Mouse (Mus musculus) kidney, embryonic 15.5 days (tissue): ENCODE results near the gene Extl1. TPM values are rescaled to one million over a fixed set of nuclear protein-coding genes. Genes with fewer than 3 reads are reported as not detected.

Experiments
- ATAC-seq: fragments of 200-750 bp; cut with Nextera tagmentation; replicated peaks from 2 replicates; pipeline ENCODE4 v1.8.0; 2017; ENCODE audit warnings: moderate TSS enrichment; ENCODE audit not compliant: low FRiP score
- H3K27ac ChIP-seq: fragments of 300-500 bp; sonication (generic); 2 replicates; pipeline ENCODE4 v1.5.1; 2015; ENCODE audit warnings: mild to moderate bottlenecking, inconsistent platforms
- H3K27me3 ChIP-seq: fragments of 300-500 bp; sonication (generic); 2 replicates; pipeline ENCODE4 v1.6.1; 2015; ENCODE audit warnings: inconsistent platforms
- H3K36me3 ChIP-seq: fragments of 300-500 bp; sonication (generic); 2 replicates; pipeline ENCODE4 v1.6.1; 2015; ENCODE audit warnings: inconsistent platforms
- H3K4me1 ChIP-seq: fragments of 300-500 bp; sonication (generic); 2 replicates; pipeline ENCODE4 v1.6.1; 2015; ENCODE audit warnings: inconsistent platforms
- H3K4me2 ChIP-seq: fragments of 300-500 bp; sonication (generic); 2 replicates; pipeline ENCODE4 v1.6.1; 2015; ENCODE audit warnings: moderate library complexity, mild to moderate bottlenecking, inconsistent platforms
- H3K4me3 ChIP-seq: fragments of 300-500 bp; sonication (generic); replicated peaks from 2 replicates; pipeline ENCODE4 v1.5.1; 2015; ENCODE audit warnings: mild to moderate bottlenecking, inconsistent platforms
- H3K9ac ChIP-seq: fragments of 300-500 bp; sonication (generic); 2 replicates; pipeline ENCODE4 v1.6.1; 2015; ENCODE audit warnings: mild to moderate bottlenecking, inconsistent platforms
- H3K9me3 ChIP-seq: fragments of 300-500 bp; sonication (generic); replicated peaks from 2 replicates; pipeline ENCODE4 v1.6.1; 2016; ENCODE audit warnings: inconsistent platforms
- WGBS: fragments of 180-500 bp; shearing (Covaris S2); methylation state at CpG from one replicate; pipeline ENCODE4 v1.1.7; 2015; ENCODE audit warnings: mixed read lengths; 5-methylcytosine and 5-hydroxymethylcytosine counted together
- polyA plus RNA-seq: library from polyadenylated mRNA; unstranded; fragments of >200 nt; fragmentation: Nextera tagmentation; extraction: Ambion mirVana; gene quantifications from 2 replicates; pipeline ENCODE4 v1.2.1, GENCODE M21; 2015

Extl1 gene
- polyA plus RNA-seq, 1 experiment from 2014 or later: 0.53 TPM

- ATAC-seq: no peak
- 83% methylated on average over 6 of the region's 6 CpGs for WGBS
- Histone ChIP-seq H3K9ac (no peak overlapping the region), H3K27me3 (peaks cover 10% of the 10 kb centered on the region), H3K4me3 (no peak overlapping the region), H3K4me2 (no peak overlapping the region), H3K36me3 (no peaks in the 10 kb centered on the region), H3K4me1 (peaks cover 46% of the 10 kb centered on the region), H3K27ac (no peak overlapping the region), H3K9me3 (no peaks in the 10 kb centered on the region)
These were observed 24.0 kb downstream of the Extl1 start for GRCm38 (mm10) chr4:134359649-134360048.

- no peaks in the 10 kb centered on the region for H3K36me3 ChIP-seq
- 47% methylated on average over 17 of the region's 17 CpGs for WGBS
- H3K9ac ChIP-seq: no peak overlapping the region
- ATAC-seq: no peak
- no peak overlapping the region for H3K4me3 ChIP-seq
- H3K27me3 ChIP-seq: peaks cover 10% of the 10 kb centered on the region
- peaks cover 55% of the 10 kb centered on the region for H3K4me1 ChIP-seq
- peak overlapping the region; percentile 42 for H3K4me2 ChIP-seq
- H3K27ac ChIP-seq: 0 out of 2 replicates have a peak overlapping the region, but pooled peaks have one; percentile 14
- no peaks in the 10 kb centered on the region for H3K9me3 ChIP-seq
These were observed 26.2 kb downstream of the Extl1 start for GRCm38 (mm10) chr4:134357461-134357771.

GRCm38 (mm10) chr4:134356591-134357460 is 26.8 kb downstream of the Extl1 start:
- H3K36me3 ChIP-seq: no peaks in the 10 kb centered on the region
- peaks cover 10% of the 10 kb centered on the region for H3K27me3 ChIP-seq
- ATAC-seq: peak; percentile 16; the same call in 1 of the 2 replicates
- peak overlapping the region; percentile 42 for H3K4me2 ChIP-seq
- WGBS: 19% methylated on average over 22 of the region's 22 CpGs
- H3K4me1 ChIP-seq: peaks cover 57% of the 10 kb centered on the region
- H3K9ac ChIP-seq: no peak overlapping the region
- no peak overlapping the region for H3K4me3 ChIP-seq
- no peaks in the 10 kb centered on the region for H3K9me3 ChIP-seq
- H3K27ac ChIP-seq: peak overlapping the region; percentile 37; the same call in 1 of the 2 replicates

- Histone ChIP-seq H3K9ac (no peak overlapping the region), H3K36me3 (no peaks in the 10 kb centered on the region), H3K27ac (peak overlapping the region; percentile 37), H3K27me3 (peaks cover 10% of the 10 kb centered on the region), H3K4me3 (no peak overlapping the region), H3K4me1 (peaks cover 59% of the 10 kb centered on the region), H3K4me2 (no peak overlapping the region), H3K9me3 (no peaks in the 10 kb centered on the region)
- WGBS: 24% methylated on average over 16 of the region's 16 CpGs
- peak; percentile 33 for ATAC-seq
These were observed 27.7 kb downstream of the Extl1 start for GRCm38 (mm10) chr4:134355841-134356452.

- Histone ChIP-seq H3K36me3 (no peaks in the 10 kb centered on the region), H3K9me3 (no peaks in the 10 kb centered on the region), H3K4me2 (no peak overlapping the region), H3K4me1 (peaks cover 56% of the 10 kb centered on the region), H3K27ac (no peak overlapping the region), H3K27me3 (peaks cover 10% of the 10 kb centered on the region), H3K9ac (no peak overlapping the region), H3K4me3 (no peak overlapping the region)
- ATAC-seq: no peak
- 51% methylated on average over 5 of the region's 5 CpGs for WGBS
These were observed 29.9 kb downstream of the Extl1 start for GRCm38 (mm10) chr4:134353527-134354409.

GRCm38 (mm10) chr4:134352929-134353328 is 30.7 kb downstream of the Extl1 start:
- WGBS: 43% methylated on average over 7 of the region's 7 CpGs
- no peak overlapping the region for H3K27ac ChIP-seq
- peaks cover 56% of the 10 kb centered on the region for H3K4me1 ChIP-seq
- H3K4me3 ChIP-seq: no peak overlapping the region
- H3K4me2 ChIP-seq: no peak overlapping the region
- H3K27me3 ChIP-seq: peaks cover 9% of the 10 kb centered on the region
- no peak for ATAC-seq
- H3K9ac ChIP-seq: no peak overlapping the region
- H3K9me3 ChIP-seq: no peaks in the 10 kb centered on the region
- H3K36me3 ChIP-seq: no peaks in the 10 kb centered on the region

- Histone ChIP-seq H3K36me3 (no peaks in the 10 kb centered on the region), H3K4me2 (no peak overlapping the region), H3K27me3 (peaks cover 2% of the 10 kb centered on the region), H3K27ac (0 out of 2 replicates have a peak overlapping the region, but pooled peaks have one; percentile 18), H3K4me1 (peaks cover 50% of the 10 kb centered on the region), H3K9ac (no peak overlapping the region), H3K4me3 (no peak overlapping the region), H3K9me3 (no peaks in the 10 kb centered on the region)
- ATAC-seq: no peak
- WGBS: 74% methylated on average over 12 of the region's 12 CpGs
These were observed 31.4 kb downstream of the Extl1 start for GRCm38 (mm10) chr4:134352261-134352707.

GRCm38 (mm10) chr4:134351329-134352260 is 32.1 kb downstream of the Extl1 start:
- ATAC-seq: no peak
- no peak overlapping the region for H3K9ac ChIP-seq
- H3K27ac ChIP-seq: 0 out of 2 replicates have a peak overlapping the region, but pooled peaks have one; percentile 18
- H3K9me3 ChIP-seq: no peaks in the 10 kb centered on the region
- H3K4me2 ChIP-seq: no peak overlapping the region
- 33% methylated on average over 18 of the region's 18 CpGs for WGBS
- no peaks in the 10 kb centered on the region for H3K36me3 ChIP-seq
- peaks cover 43% of the 10 kb centered on the region for H3K4me1 ChIP-seq
- no peak overlapping the region for H3K4me3 ChIP-seq
- peaks cover 3% of the 10 kb centered on the region; the same call in 1 of the 2 replicates for H3K27me3 ChIP-seq

- ATAC-seq: no peak
- WGBS: 83% methylated on average over 6 of the region's 6 CpGs
These were observed 33.0 kb downstream of the Extl1 start for GRCm38 (mm10) chr4:134350641-134351040.

GRCm38 (mm10) chr4:134349829-134350228 is 33.8 kb downstream of the Extl1 start:
- peaks cover 30% of the 10 kb centered on the region for H3K4me1 ChIP-seq
- no peak overlapping the region for H3K9ac ChIP-seq
- ATAC-seq: no peak
- no peak overlapping the region for H3K4me3 ChIP-seq
- no peaks in the 10 kb centered on the region for H3K9me3 ChIP-seq
- H3K36me3 ChIP-seq: no peaks in the 10 kb centered on the region
- WGBS: 89% methylated on average over 7 of the region's 7 CpGs
- peaks cover 16% of the 10 kb centered on the region for H3K27me3 ChIP-seq
- no peak overlapping the region for H3K27ac ChIP-seq
- H3K4me2 ChIP-seq: no peak overlapping the region

More at GRCm38 (mm10) chr4:134350641-134351040, 33.0 kb downstream of the Extl1 start:
- Histone ChIP-seq H3K4me3 (no peak overlapping the region), H3K9ac (no peak overlapping the region), H3K27me3 (peaks cover 9% of the 10 kb centered on the region), H3K27ac (no peak overlapping the region), H3K9me3 (no peaks in the 10 kb centered on the region), H3K36me3 (no peaks in the 10 kb centered on the region), H3K4me2 (no peak overlapping the region), H3K4me1 (peaks cover 34% of the 10 kb centered on the region)

- ATAC-seq: no peak
These were observed 35.1 kb downstream of the Extl1 start for GRCm38 (mm10) chr4:134348545-134348944.

More at GRCm38 (mm10) chr4:134348545-134348944, 35.1 kb downstream of the Extl1 start:
- WGBS: 74% methylated on average over 5 of the region's 5 CpGs
- H3K27me3 ChIP-seq: peaks cover 29% of the 10 kb centered on the region
- no peaks in the 10 kb centered on the region for H3K36me3 ChIP-seq
- no peak overlapping the region for H3K9ac ChIP-seq
- no peak overlapping the region for H3K27ac ChIP-seq
- no peaks in the 10 kb centered on the region for H3K9me3 ChIP-seq
- H3K4me2 ChIP-seq: no peak overlapping the region
- peaks cover 28% of the 10 kb centered on the region for H3K4me1 ChIP-seq
- no peak overlapping the region for H3K4me3 ChIP-seq
